Mouse (Mus musculus) megakaryocyte, embryonic 14.5 days (primary cell): ENCODE results near the gene Nr2e1.

Source experiments
- FLI1 ChIP-seq: IDR thresholded peaks from 2 replicates; pipeline ENCODE4 v1.6.1; 2012; ENCODE audit warnings: low read length, inconsistent platforms, mixed read lengths
- GATA1 ChIP-seq: IDR thresholded peaks from 3 replicates; pipeline ENCODE4 v1.6.1; 2012; ENCODE audit warnings: mixed read lengths, low read length, inconsistent platforms, borderline replicate concordance

GRCm38 (mm10) chr10:42591993-42592686 is 8.7 kb upstream of the Nr2e1 start:
- TF ChIP-seq GATA1 (no peak), FLI1 (no peak)
